Mouse (Mus musculus): Measurements from ENCODE around the gene Cpa4. TPM values are rescaled to one million over a fixed set of nuclear protein-coding genes. Genes with fewer than 3 reads are reported as not detected.
A peak's percentile ranks its signal among the peaks of the same experiment; 100 is the strongest.

The Cpa4 gene
- polyA plus RNA-seq, 1 experiment = not detected

- TF ChIP-seq CEBPB (IDR thresholded peaks at IDR 0.05; ENCODE audit: low read depth) (peak; percentile 83), USF1 (IDR thresholded peaks at IDR 0.05; ENCODE audit: low read depth) (no peak)
Measured at GRCm38 (mm10) chr6:30550496-30551192, 17.5 kb upstream of the Cpa4 start.

DNA sequence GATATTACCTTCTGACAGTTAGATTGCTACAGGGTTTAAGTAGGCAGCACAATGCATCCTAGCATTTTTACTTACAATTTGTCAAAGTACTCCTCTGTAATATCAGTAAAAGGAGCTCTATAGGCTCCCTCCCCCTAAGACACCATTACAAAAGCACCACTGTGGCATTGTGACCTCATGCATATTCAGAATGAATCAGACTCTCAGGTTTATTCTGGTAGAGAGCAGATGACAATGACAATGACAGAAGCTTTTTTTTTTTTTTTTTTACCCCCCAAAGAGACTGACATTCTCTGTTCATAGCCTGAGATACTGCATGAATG, 17.0 kb upstream of the Cpa4 start:
- TF ChIP-seq MYOD1 (IDR thresholded peaks at IDR 0.05; ENCODE audit: control insufficient read depth, insufficient read length, low read depth) (no peak), CEBPB (IDR thresholded peaks at IDR 0.05; ENCODE audit: low read depth) (no peak), MAX (IDR thresholded peaks at IDR 0.05) (no peak), CTCF (IDR thresholded peaks at IDR 0.05; ENCODE audit: control insufficient read depth, insufficient read depth, insufficient read length) (no peak), USF1 (IDR thresholded peaks at IDR 0.05; ENCODE audit: low read depth) (no peak), MYOG (IDR thresholded peaks at IDR 0.05; ENCODE audit: control insufficient read depth, extremely low read depth, insufficient read length) (no peak), FOSL1 (IDR thresholded peaks at IDR 0.05; ENCODE audit: insufficient read depth, low read length, poor library complexity, severe bottlenecking) (no peak)
- no peaks in the 10 kb centered on the region for H3K79me3 ChIP-seq (ENCODE audit: low read depth)

More at GRCm38 (mm10) chr6:30550496-30551192, 17.5 kb upstream of the Cpa4 start:
- Histone ChIP-seq H3ac (ENCODE audit: control insufficient read depth, insufficient read length, low read depth) (no peak overlapping the region), H3K27me3 (ENCODE audit: control insufficient read depth, insufficient read depth, insufficient read length) (no peaks in the 10 kb centered on the region), H3K36me3 (ENCODE audit: control insufficient read depth, insufficient read depth) (no peaks in the 10 kb centered on the region), H3K79me2 (ENCODE audit: control insufficient read depth, insufficient read depth) (no peaks in the 10 kb centered on the region), H3K4me3 (ENCODE audit: insufficient read depth, poor library complexity, severe bottlenecking) (no peak overlapping the region), H3K79me3 (ENCODE audit: low read depth) (no peaks in the 10 kb centered on the region)

GRCm38 (mm10) chr6:30551644-30552580, 16.3 kb upstream of the Cpa4 start:
- H3K79me3 ChIP-seq (ENCODE audit: low read depth) = no peaks in the 10 kb centered on the region
- H3K27me3 ChIP-seq (ENCODE audit: control insufficient read depth, insufficient read depth, insufficient read length) = no peaks in the 10 kb centered on the region
- no peak overlapping the region for H3K4me3 ChIP-seq (ENCODE audit: insufficient read depth, poor library complexity, severe bottlenecking)
- H3K36me3 ChIP-seq (ENCODE audit: control insufficient read depth, insufficient read depth) = no peaks in the 10 kb centered on the region
- TF ChIP-seq MYOD1 (IDR thresholded peaks at IDR 0.05; ENCODE audit: control insufficient read depth, insufficient read length, low read depth) (no peak), CEBPB (IDR thresholded peaks at IDR 0.05; ENCODE audit: low read depth) (no peak), FOSL1 (IDR thresholded peaks at IDR 0.05; ENCODE audit: insufficient read depth, low read length, poor library complexity, severe bottlenecking) (no peak), USF1 (IDR thresholded peaks at IDR 0.05; ENCODE audit: low read depth) (no peak), CTCF (IDR thresholded peaks at IDR 0.05; ENCODE audit: control insufficient read depth, insufficient read depth, insufficient read length) (no peak), MYOG (IDR thresholded peaks at IDR 0.05; ENCODE audit: control insufficient read depth, extremely low read depth, insufficient read length) (no peak), MAX (IDR thresholded peaks at IDR 0.05) (no peak)
- no peaks in the 10 kb centered on the region for H3K79me2 ChIP-seq (ENCODE audit: control insufficient read depth, insufficient read depth)
- no peak overlapping the region for H3ac ChIP-seq (ENCODE audit: control insufficient read depth, insufficient read length, low read depth)

More for the DNA sequence above, 17.0 kb upstream of the Cpa4 start:
- Histone ChIP-seq H3K4me3 (ENCODE audit: insufficient read depth, poor library complexity, severe bottlenecking) (no peak overlapping the region), H3K27me3 (ENCODE audit: control insufficient read depth, insufficient read depth, insufficient read length) (no peaks in the 10 kb centered on the region), H3K36me3 (ENCODE audit: control insufficient read depth, insufficient read depth) (no peaks in the 10 kb centered on the region), H3K79me2 (ENCODE audit: control insufficient read depth, insufficient read depth) (no peaks in the 10 kb centered on the region), H3ac (ENCODE audit: control insufficient read depth, insufficient read length, low read depth) (no peak overlapping the region)

DNA sequence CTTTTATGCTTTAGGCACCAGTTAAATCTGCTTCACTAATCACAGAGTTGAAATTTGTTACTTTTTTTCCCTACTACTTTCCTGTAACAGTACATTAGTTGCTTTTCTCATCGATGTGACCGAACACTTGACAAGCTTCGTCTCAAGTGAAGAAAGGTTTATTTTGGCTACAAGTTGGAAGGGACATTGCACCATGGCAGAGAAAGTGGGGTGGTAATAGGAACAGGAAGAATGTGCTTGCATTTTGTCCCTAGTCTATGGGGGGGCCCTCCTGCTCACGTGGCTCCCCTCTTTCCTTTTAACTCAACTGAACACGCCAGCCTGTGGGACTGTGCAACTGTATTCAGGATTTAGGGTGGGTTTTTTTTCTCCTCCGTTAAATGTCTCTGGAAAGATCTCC, 15.5 kb upstream of the Cpa4 start:
- no peaks in the 10 kb centered on the region for H3K36me3 ChIP-seq (ENCODE audit: control insufficient read depth, insufficient read depth)
- H3ac ChIP-seq (ENCODE audit: control insufficient read depth, insufficient read length, low read depth) = no peak overlapping the region
- no peaks in the 10 kb centered on the region for H3K79me3 ChIP-seq (ENCODE audit: low read depth)
- H3K27me3 ChIP-seq (ENCODE audit: control insufficient read depth, insufficient read depth, insufficient read length) = no peaks in the 10 kb centered on the region
- no peak overlapping the region for H3K4me3 ChIP-seq (ENCODE audit: insufficient read depth, poor library complexity, severe bottlenecking)
- H3K79me2 ChIP-seq (ENCODE audit: control insufficient read depth, insufficient read depth) = no peaks in the 10 kb centered on the region
- no peak for TF ChIP-seq CEBPB (IDR thresholded peaks at IDR 0.05; ENCODE audit: low read depth)
- TF ChIP-seq MAX (IDR thresholded peaks at IDR 0.05) = no peak
- no peak for TF ChIP-seq CTCF (IDR thresholded peaks at IDR 0.05; ENCODE audit: control insufficient read depth, insufficient read depth, insufficient read length)
- no peak for TF ChIP-seq MYOG (IDR thresholded peaks at IDR 0.05; ENCODE audit: control insufficient read depth, extremely low read depth, insufficient read length)
- TF ChIP-seq FOSL1 (IDR thresholded peaks at IDR 0.05; ENCODE audit: insufficient read depth, low read length, poor library complexity, severe bottlenecking) = no peak
- no peak for TF ChIP-seq USF1 (IDR thresholded peaks at IDR 0.05; ENCODE audit: low read depth)
- no peak for TF ChIP-seq MYOD1 (IDR thresholded peaks at IDR 0.05; ENCODE audit: control insufficient read depth, insufficient read length, low read depth)

DNA sequence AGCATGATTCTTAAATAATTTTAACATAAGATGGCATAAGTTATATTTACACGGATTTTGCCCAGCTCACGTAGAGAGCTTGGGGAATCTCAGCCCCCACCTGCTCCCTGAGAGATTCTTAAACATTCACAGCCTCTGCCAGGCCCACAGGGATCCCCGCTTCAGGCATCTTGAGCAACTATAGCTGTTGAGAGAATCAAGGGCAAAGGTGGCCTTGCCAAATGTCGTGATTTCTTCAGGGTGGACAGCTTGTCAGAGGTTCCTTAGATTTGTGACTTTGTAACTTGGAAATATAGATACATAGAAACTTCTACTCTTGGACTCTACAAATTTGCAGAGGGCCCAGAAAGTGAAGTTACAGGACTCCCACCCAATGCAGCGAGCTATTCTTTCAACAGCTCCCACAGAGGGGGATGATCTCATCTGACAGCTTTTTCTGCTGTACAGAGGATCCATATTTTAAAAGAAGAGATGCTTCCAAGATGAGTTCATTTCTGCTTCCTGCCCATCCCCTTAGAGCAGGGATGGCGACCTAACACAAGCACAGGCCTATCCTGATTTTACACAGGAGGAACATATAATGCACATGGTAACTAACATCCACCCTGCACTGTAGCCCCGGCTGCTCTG, 14.7 kb upstream of the Cpa4 start:
- H3K79me2 ChIP-seq (ENCODE audit: control insufficient read depth, insufficient read depth) = no peaks in the 10 kb centered on the region

More for the DNA sequence above, 14.7 kb upstream of the Cpa4 start:
- Histone ChIP-seq H3K36me3 (ENCODE audit: control insufficient read depth, insufficient read depth) (no peaks in the 10 kb centered on the region), H3ac (ENCODE audit: control insufficient read depth, insufficient read length, low read depth) (no peak overlapping the region), H3K79me3 (ENCODE audit: low read depth) (no peaks in the 10 kb centered on the region), H3K27me3 (ENCODE audit: control insufficient read depth, insufficient read depth, insufficient read length) (no peaks in the 10 kb centered on the region), H3K4me3 (ENCODE audit: insufficient read depth, poor library complexity, severe bottlenecking) (no peak overlapping the region)
- TF ChIP-seq CEBPB (IDR thresholded peaks at IDR 0.05; ENCODE audit: low read depth) = no peak
- TF ChIP-seq MYOD1 (IDR thresholded peaks at IDR 0.05; ENCODE audit: control insufficient read depth, insufficient read length, low read depth) = no peak
- TF ChIP-seq USF1 (IDR thresholded peaks at IDR 0.05; ENCODE audit: low read depth) = no peak
- no peak for TF ChIP-seq MAX (IDR thresholded peaks at IDR 0.05)
- TF ChIP-seq FOSL1 (IDR thresholded peaks at IDR 0.05; ENCODE audit: insufficient read depth, low read length, poor library complexity, severe bottlenecking) = no peak
- no peak for TF ChIP-seq CTCF (IDR thresholded peaks at IDR 0.05; ENCODE audit: control insufficient read depth, insufficient read depth, insufficient read length)
- TF ChIP-seq MYOG (IDR thresholded peaks at IDR 0.05; ENCODE audit: control insufficient read depth, extremely low read depth, insufficient read length) = no peak
